Mouse (Mus musculus) neural tube, embryonic 12.5 days (tissue): ENCODE measurements at regions not wholly inside any gene's neighbourhood (a gene's known extent, or its start where the extent isn't known, plus 50 kb on each side); places are given as distances from the start of the nearest gene placed in this dataset.
A peak's percentile ranks its signal among the peaks of the same experiment; 100 is the strongest.

Experiments used
- ATAC-seq: fragments of 200-750 bp; cut with Nextera tagmentation; 2 replicates; pipeline ENCODE4 v1.8.0; 2017; ENCODE audit warnings: low read depth, mild to moderate bottlenecking, moderate TSS enrichment, moderate library complexity; ENCODE audit not compliant: low FRiP score
- H3K27ac ChIP-seq: fragments of 300-500 bp; sonication (generic); 2 replicates; pipeline ENCODE4 v1.5.1; 2016
- H3K27me3 ChIP-seq: fragments of 300-500 bp; sonication (generic); replicated peaks from 2 replicates; pipeline ENCODE4 v1.6.1; 2016; ENCODE audit warnings: mild to moderate bottlenecking
- H3K36me3 ChIP-seq: fragments of 300-500 bp; sonication (generic); 2 replicates; pipeline ENCODE4 v1.6.1; 2016; ENCODE audit warnings: mild to moderate bottlenecking
- H3K4me1 ChIP-seq: fragments of 300-500 bp; sonication (generic); 2 replicates; pipeline ENCODE4 v1.6.1; 2016
- H3K4me2 ChIP-seq: fragments of 300-500 bp; sonication (generic); replicated peaks from 2 replicates; pipeline ENCODE4 v1.6.1; 2016; ENCODE audit warnings: mild to moderate bottlenecking
- H3K4me3 ChIP-seq: fragments of 300-500 bp; sonication (generic); 2 replicates; pipeline ENCODE4 v1.5.1; 2016
- H3K9ac ChIP-seq: fragments of 300-500 bp; sonication (generic); 2 replicates; pipeline ENCODE4 v1.6.1; 2016; ENCODE audit warnings: mild to moderate bottlenecking
- H3K9me3 ChIP-seq: fragments of 300-500 bp; sonication (generic); 2 replicates; pipeline ENCODE4 v1.6.1; 2016; ENCODE audit warnings: mild to moderate bottlenecking
- WGBS: fragments of 180-500 bp; shearing (Covaris S2); methylation state at CpG from one replicate; pipeline ENCODE4 v1.1.7; 2016; 5-methylcytosine and 5-hydroxymethylcytosine counted together

DNA sequence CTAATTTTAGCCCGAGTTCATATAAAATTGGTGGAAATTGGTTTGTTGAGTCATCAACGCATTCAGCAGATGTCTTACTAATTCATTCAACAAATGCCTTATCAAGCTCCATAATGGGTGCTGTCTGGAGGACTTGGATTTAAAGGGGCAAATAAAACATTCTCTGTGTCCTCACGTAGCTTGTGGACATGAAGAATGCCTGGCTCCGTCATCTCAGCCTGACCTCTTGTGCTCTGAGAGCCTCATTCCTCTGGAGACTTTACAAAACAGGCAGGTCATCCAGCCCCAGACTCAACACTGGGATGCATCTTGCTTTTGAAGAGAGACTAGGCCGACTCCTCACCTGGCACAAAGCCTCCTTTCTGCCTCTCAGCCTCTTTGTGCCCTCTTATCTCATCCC, 248.6 kb downstream of the Plpp3 start:
- H3K4me2 ChIP-seq, result no peak overlapping the region
- no peaks in the 10 kb centered on the region for H3K36me3 ChIP-seq
- H3K9ac ChIP-seq, result no peak overlapping the region
- no peak overlapping the region for H3K4me3 ChIP-seq
- WGBS, result 87% methylated on average over 5 of the region's 5 CpGs
- no peak for ATAC-seq
- no peak overlapping the region for H3K27ac ChIP-seq
- H3K27me3 ChIP-seq, result no peaks in the 10 kb centered on the region
- no peaks in the 10 kb centered on the region for H3K9me3 ChIP-seq
- H3K4me1 ChIP-seq, result no peaks in the 10 kb centered on the region

DNA sequence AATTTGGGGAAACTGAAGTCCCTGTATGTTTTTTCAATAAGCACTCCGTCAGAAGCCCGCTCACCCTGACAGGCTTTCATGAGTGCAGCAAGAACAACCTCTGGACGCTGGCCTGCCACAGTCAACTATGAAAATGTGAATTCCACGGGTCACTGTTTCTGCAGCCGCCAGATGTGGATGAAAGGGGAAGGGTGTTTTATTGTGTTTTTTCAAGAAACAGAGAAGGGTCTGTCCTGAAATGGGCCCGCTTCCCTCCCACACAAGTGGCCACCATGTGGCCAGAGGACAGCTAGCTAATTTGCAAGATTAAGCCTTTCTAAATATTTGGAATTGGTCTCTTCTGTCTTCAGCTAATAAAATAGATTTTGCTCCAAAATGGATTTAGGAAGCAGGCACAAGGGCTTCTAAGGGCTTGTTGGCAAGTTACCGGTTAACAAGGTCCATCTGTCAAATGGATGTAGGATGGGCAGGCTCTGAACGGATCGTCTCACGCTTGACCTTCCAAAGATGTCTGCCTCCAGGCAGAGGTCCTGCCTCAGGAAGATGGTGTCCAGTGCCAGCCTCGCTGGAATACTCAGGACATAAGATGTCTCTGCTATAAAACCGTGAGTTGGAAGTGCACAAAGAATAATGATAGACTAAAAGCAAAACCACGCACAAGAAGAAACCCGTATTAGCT, 249.8 kb downstream of the Plpp3 start:
- H3K4me3 ChIP-seq, result no peak overlapping the region
- no peak overlapping the region for H3K27ac ChIP-seq
- no peak overlapping the region for H3K9ac ChIP-seq
- no peaks in the 10 kb centered on the region for H3K36me3 ChIP-seq
- H3K27me3 ChIP-seq, result no peaks in the 10 kb centered on the region
- H3K4me1 ChIP-seq, result no peaks in the 10 kb centered on the region
- H3K9me3 ChIP-seq, result no peaks in the 10 kb centered on the region
- no peak overlapping the region for H3K4me2 ChIP-seq
- 49% methylated on average over 14 of the region's 14 CpGs for WGBS
- ATAC-seq, result no peak

DNA sequence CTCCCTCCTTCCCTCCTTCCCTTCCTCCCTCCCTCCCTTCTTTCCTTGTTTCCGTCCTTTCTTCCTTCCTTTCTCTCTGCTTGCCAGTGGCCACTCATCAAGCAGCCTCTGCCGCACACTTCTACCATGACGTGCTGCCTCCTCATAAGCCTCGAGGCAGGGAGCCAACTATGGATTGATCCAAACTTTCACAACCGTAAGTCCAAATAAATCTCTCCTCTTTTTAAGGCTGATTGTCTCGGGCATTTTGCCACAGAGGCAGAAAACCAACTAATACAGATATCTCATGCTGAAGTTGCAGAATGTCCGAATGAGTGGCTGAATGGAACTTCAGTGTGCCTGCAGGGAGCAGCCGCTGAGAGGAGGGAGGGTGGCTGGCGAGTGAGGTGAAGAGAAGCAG, 251.7 kb downstream of the Plpp3 start:
- Histone ChIP-seq H3K4me2 (no peak overlapping the region), H3K27ac (no peak overlapping the region), H3K4me3 (no peak overlapping the region), H3K4me1 (no peaks in the 10 kb centered on the region), H3K9ac (no peak overlapping the region), H3K9me3 (no peaks in the 10 kb centered on the region), H3K36me3 (no peaks in the 10 kb centered on the region), H3K27me3 (no peaks in the 10 kb centered on the region)
- ATAC-seq, result no peak
- WGBS, result 86% methylated on average over 9 of the region's 9 CpGs

DNA sequence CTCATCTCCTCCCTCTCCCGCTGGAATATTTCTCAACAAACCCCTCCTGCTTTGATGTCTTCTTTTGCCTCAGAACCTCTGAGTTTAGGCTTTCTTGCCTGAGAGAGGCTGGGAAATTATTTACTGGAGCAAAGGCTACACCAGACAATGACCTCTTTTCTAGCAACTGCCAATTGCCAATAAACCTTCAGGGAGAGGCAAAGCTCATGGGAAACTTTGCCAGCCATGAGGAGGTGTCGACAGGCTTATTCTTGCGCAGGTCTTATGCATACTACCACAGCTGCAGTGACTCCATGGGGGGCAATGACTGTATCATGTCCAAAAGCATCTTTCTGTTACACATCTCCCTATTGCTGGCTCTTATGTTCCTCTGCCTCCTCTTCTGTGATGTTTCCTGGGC, 260.0 kb downstream of the Plpp3 start:
- Histone ChIP-seq H3K9ac (no peak overlapping the region), H3K4me3 (no peak overlapping the region), H3K4me2 (no peak overlapping the region), H3K36me3 (no peaks in the 10 kb centered on the region), H3K9me3 (0 out of 2 replicates have a peak, but pooled peaks cover 4% of the 10 kb centered on the region), H3K27ac (no peak overlapping the region), H3K4me1 (no peaks in the 10 kb centered on the region), H3K27me3 (no peaks in the 10 kb centered on the region)
- no peak for ATAC-seq
- 86% methylated on average over 3 of the region's 3 CpGs for WGBS

DNA sequence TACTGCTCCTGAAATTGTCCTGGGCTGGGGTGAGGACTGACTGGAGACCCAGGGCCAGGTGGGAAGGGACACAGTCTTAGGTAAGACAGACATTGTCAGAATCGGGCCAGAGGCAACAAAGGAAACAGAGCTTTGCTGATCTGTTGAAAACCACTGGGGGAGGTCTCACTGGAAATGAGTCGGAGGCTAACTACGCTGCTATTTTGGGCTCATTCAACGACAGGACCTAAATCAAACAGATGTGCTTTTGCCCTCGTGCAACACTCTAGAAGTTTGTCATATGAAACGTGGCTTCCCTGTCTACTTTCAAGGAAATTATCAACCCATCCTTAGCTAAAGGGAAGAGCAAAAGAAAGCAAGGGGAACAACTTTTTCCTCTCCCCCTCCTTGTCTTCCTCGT, 265.3 kb downstream of the Plpp3 start:
- Histone ChIP-seq H3K36me3 (no peaks in the 10 kb centered on the region), H3K9me3 (no peaks in the 10 kb centered on the region), H3K4me1 (0 out of 2 replicates have a peak, but pooled peaks cover 4% of the 10 kb centered on the region), H3K4me3 (no peak overlapping the region), H3K27ac (no peak overlapping the region), H3K27me3 (no peaks in the 10 kb centered on the region), H3K9ac (no peak overlapping the region), H3K4me2 (no peak overlapping the region)
- ATAC-seq, result no peak
- WGBS, result 55% methylated on average over 7 of the region's 7 CpGs

DNA sequence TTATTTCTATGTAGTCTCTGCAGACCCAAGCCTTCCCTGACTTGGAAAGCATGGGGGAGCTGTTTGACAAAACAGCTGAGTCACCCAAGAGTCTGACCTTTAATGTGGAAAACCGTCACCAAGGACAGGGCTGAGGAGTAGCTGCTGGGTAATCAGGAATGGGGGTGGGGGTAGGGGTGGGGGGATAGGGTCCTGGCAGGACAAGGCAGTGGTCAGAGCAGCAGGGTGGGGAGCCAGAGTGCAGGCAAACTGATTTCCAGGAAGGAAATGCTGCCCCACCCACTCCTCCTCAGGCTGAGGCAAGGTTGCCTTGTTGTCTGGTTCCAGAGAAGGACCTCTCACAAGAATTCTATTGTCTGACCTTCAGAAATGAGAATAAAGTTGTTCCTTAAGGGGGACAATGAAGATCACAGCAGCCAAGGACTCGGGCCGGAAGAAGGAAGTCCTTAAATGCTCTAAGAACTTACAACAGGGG, 266.6 kb downstream of the Plpp3 start:
- Histone ChIP-seq H3K9me3 (no peaks in the 10 kb centered on the region), H3K4me3 (no peak overlapping the region), H3K9ac (no peak overlapping the region), H3K36me3 (no peaks in the 10 kb centered on the region), H3K27me3 (no peaks in the 10 kb centered on the region), H3K4me2 (no peak overlapping the region), H3K27ac (no peak overlapping the region), H3K4me1 (0 out of 2 replicates have a peak, but pooled peaks cover 4% of the 10 kb centered on the region)
- 84% methylated on average over 3 of the region's 3 CpGs for WGBS
- no peak for ATAC-seq

DNA sequence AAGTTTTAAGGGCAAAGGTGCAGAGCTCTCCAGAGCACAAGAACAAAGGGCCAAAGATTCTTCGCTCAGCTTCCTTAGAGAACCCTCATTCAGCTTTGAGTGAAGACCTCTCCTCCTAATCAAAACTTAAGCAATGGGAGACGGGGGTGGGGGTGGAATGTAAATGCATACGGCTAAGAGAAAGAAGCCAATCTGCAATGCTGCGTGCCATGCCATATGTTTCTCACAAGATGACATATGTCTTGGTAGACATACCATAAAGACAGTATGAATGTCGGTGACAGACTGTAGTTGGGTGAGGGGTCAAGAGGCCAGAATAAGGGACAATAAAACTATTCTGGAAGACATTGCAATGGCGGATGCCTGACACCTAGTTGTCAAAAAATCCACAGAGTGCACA, 267.9 kb downstream of the Plpp3 start:
- ATAC-seq, result no peak
- Histone ChIP-seq H3K4me1 (0 out of 2 replicates have a peak, but pooled peaks cover 4% of the 10 kb centered on the region), H3K4me2 (no peak overlapping the region), H3K4me3 (no peak overlapping the region), H3K36me3 (no peaks in the 10 kb centered on the region), H3K27ac (no peak overlapping the region), H3K9ac (no peak overlapping the region), H3K27me3 (no peaks in the 10 kb centered on the region), H3K9me3 (no peaks in the 10 kb centered on the region)
- 60% methylated on average over 6 of the region's 6 CpGs for WGBS

DNA sequence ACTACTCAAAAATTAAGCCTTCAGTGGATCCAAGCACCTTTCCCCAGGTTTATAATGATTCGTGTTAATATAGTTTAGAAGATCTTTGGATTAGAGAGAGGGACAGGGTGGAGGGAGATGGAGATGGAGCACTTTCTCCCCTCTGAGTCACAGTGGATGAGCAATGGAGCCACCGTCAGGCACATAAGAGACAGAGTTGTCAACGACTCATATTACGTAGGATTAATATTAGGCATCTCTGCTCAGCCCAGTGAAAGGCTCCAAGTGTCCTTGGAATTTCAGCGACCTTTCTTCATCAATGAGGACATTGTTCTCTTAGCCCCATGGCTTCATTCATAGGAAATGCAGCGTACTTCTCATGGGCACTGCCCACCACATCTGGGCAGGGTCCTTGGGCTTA, 270.4 kb downstream of the Plpp3 start:
- no peak overlapping the region for H3K27ac ChIP-seq
- H3K4me3 ChIP-seq, result no peak overlapping the region
- 0 out of 2 replicates have a peak, but pooled peaks cover under 1% of the 10 kb centered on the region for H3K4me1 ChIP-seq

DNA sequence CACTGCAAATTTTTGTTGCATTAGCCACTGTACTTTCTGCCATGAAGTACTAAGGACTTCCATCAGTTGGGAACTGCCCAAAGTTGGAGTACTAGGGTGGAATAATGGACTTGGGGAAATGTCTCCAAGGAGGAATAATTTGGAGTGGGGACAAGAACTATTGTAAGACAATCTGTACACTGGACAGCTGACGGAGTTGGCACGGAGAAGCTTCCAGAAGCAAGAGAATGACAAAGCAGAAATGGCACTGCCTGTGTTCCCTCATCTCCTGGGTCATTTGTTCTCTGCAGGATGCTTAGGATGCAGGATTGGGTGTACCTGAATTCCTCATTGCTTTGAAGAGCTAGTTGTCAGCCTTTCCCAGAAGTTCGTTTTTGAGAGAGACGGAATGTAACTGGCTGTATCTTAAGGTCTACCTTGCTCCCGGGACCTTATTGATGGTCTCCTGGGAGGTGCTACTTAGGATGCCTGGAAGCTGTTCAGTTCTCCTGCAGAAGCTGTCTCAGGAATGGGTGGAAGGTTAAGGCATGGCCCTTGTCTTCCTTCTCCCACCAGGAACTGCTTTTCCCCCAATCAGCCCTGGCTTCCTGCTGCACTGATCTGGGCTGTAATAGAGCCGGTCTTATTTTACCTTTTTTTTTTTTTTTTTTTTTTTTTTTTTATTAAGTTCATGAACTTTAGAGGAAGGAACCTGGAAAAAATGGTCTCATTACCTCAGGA, 272.4 kb downstream of the Plpp3 start:
- Histone ChIP-seq H3K4me2 (no peak overlapping the region), H3K27me3 (no peaks in the 10 kb centered on the region), H3K9ac (no peak overlapping the region), H3K4me3 (no peak overlapping the region), H3K9me3 (no peaks in the 10 kb centered on the region), H3K27ac (no peak overlapping the region), H3K36me3 (no peaks in the 10 kb centered on the region), H3K4me1 (no peaks in the 10 kb centered on the region)
- WGBS, result 93% methylated on average over 6 of the region's 6 CpGs
- ATAC-seq, result no peak

More for the DNA sequence above, 270.4 kb downstream of the Plpp3 start:
- H3K36me3 ChIP-seq, result no peaks in the 10 kb centered on the region
- 75% methylated on average over 6 of the region's 6 CpGs for WGBS
- H3K9ac ChIP-seq, result no peak overlapping the region
- no peak overlapping the region for H3K4me2 ChIP-seq
- H3K9me3 ChIP-seq, result no peaks in the 10 kb centered on the region
- no peak for ATAC-seq
- H3K27me3 ChIP-seq, result no peaks in the 10 kb centered on the region

DNA sequence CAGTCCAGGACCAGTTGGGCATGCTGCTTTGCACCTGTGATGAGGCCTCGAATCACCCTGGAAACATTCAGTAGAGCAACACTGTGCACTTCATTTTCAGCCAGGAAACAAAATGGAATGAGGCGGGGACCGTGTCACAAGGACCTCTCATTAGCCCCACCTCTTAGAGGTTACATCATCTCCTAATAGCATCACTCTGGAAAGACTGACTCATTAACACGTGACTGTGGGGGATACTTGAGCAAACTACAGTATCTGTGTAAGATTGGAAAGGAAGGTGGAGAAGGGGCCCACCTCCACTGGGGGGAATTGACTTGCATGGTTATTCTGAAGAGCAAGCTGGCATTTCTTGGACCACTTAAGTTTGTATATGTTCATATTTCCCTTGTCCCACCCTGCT, 275.3 kb downstream of the Plpp3 start:
- H3K36me3 ChIP-seq, result no peaks in the 10 kb centered on the region
- H3K9me3 ChIP-seq, result no peaks in the 10 kb centered on the region
- H3K4me3 ChIP-seq, result no peak overlapping the region
- H3K27me3 ChIP-seq, result no peaks in the 10 kb centered on the region
- no peak overlapping the region for H3K9ac ChIP-seq
- whole genome bisulfite sequencing, result 86% methylated on average over 4 of the region's 4 CpGs
- no peak overlapping the region for H3K27ac ChIP-seq
- ATAC-seq, result no peak
- no peaks in the 10 kb centered on the region for H3K4me1 ChIP-seq
- H3K4me2 ChIP-seq, result no peak overlapping the region

DNA sequence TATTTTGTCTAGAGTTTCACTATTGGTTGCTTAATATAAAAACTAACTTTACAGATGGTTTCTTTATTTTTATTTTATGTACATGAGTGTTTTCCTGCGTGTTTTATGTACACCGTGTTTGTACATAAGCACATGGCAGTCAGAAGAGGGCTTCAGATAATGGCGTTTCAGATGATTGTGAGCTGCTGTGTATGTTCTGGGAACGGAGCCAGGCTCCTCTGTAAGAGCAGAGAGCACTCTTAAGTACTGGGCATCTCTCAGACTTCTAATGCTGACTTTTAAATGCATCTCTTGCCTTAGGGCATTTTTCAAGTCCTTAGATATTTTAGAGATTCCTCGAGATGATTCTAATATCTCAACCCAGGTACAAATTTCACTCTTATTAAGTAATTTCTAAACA, 280.0 kb downstream of the Plpp3 start:
- no peak overlapping the region for H3K9ac ChIP-seq
- WGBS, result 83% methylated on average over 5 of the region's 5 CpGs
- H3K4me2 ChIP-seq, result no peak overlapping the region
- no peaks in the 10 kb centered on the region for H3K36me3 ChIP-seq
- no peaks in the 10 kb centered on the region for H3K9me3 ChIP-seq
- no peaks in the 10 kb centered on the region for H3K4me1 ChIP-seq
- no peak for ATAC-seq
- H3K4me3 ChIP-seq, result no peak overlapping the region
- H3K27ac ChIP-seq, result no peak overlapping the region
- no peaks in the 10 kb centered on the region for H3K27me3 ChIP-seq

DNA sequence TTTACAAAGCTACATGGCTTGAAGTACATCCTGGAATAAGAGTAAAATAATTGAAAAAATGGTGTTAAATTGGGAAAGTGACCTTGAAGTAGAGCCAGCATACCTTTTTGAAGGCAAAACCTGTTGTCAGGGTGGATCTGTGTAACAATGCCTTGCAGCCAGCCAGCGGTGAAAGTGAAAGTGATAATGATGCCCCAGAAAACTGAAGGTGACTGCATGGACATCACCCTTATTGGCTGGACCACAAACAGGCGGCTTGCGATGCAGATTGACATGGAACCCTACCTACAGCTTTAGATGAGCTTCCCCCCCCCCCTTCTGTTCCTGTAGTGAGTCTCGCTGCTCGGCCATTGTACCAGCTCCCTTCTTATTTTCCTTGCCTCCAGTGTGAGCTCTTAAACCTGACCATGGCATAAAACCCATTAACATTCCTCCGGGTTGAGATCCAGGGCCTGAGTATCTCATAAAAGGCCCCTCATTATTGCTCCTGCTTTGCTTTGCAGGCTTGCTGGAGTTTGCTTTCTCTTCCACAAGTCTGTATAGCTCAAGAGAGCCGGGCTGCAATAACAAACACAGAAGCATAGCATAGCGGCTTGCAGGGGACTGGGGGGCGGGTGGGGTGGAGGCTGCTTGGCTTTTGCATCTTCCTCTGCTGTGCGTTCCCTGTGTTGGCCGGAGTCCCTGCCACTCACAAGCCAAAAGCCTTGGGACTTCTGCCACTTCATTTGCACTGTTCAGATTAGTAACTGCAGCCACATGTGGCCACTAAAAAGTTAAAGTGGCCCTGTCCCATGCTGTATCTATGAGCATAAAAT, 292.1 kb downstream of the Plpp3 start:
- H3K4me1 ChIP-seq, result peaks cover 4% of the 10 kb centered on the region; the same call in 1 of the 2 replicates
- no peaks in the 10 kb centered on the region for H3K9me3 ChIP-seq
- WGBS, result 49% methylated on average over 11 of the region's 11 CpGs
- ATAC-seq, result no peak
- H3K4me2 ChIP-seq, result 0 out of 2 replicates have a peak overlapping the region, but pooled peaks have one; percentile 22
- no peak overlapping the region for H3K27ac ChIP-seq
- H3K36me3 ChIP-seq, result no peaks in the 10 kb centered on the region
- H3K27me3 ChIP-seq, result no peaks in the 10 kb centered on the region
- no peak overlapping the region for H3K9ac ChIP-seq
- H3K4me3 ChIP-seq, result no peak overlapping the region
